Mouse (Mus musculus): Measurements from ENCODE around the gene Fga. TPM values are rescaled to one million over a fixed set of nuclear protein-coding genes. Genes with fewer than 3 reads are reported as not detected.

Fga gene
- total and polyA plus RNA-seq, 3 experiments, result not detected

DNA sequence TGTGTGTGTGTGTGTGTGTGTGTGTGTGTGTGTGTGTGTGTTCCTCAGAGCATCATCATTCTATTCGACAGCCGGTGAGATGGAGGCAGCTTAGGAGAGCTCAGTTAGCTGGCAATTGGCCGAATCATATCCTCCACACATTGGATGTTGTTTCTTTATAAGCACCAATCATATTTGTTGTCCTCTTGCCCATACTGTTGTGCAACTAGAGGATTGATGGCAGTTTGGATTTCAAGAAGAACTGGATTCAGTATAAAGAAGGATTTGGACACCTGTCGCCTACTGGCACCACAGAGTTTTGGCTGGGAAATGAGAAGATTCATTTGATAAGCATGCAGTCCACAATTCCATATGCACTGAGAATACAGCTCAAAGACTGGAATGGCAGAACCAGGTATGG lies 14.7 kb upstream of the Fga start:
- Histone ChIP-seq H3K27ac (ENCODE audit: control insufficient read depth, low read depth, low read length) (no peak overlapping the region), H3K4me3 (ENCODE audit: control insufficient read depth in 1 of 2, insufficient read depth in 1 of 2, low read depth in 2 of 2, low read length in 2 of 2) (no peak overlapping the region), H3K36me3 (ENCODE audit: control insufficient read depth in 1 of 2, insufficient read depth in 2 of 2, low read length in 2 of 2) (no peaks in the 10 kb centered on the region), H3K4me1 (ENCODE audit: control insufficient read depth in 1 of 2, insufficient read depth in 2 of 2, low read length in 2 of 2) (no peaks in the 10 kb centered on the region), H3K79me2 (ENCODE audit: control insufficient read depth, insufficient read depth, low read length, poor library complexity) (no peaks in the 10 kb centered on the region), H3K9me3 (replicated peaks; ENCODE audit: insufficient read depth, low read length) (no peaks in the 10 kb centered on the region), H3K27me3 (ENCODE audit: control insufficient read depth in 1 of 2, insufficient read depth in 2 of 2, low read length in 2 of 2) (peaks cover 0 to 2% of the 10 kb centered on the region in 2 experiments; a peak in 1 of 4 replicates), H3K9ac (ENCODE audit: control insufficient read depth, low read depth, low read length, poor library complexity, severe bottlenecking) (no peak overlapping the region)
- no peak for DNase-seq (ENCODE audit: low read depth, low spot score)
- TF ChIP-seq ELF1 (IDR thresholded peaks at IDR 0.05; ENCODE audit: low read depth, low read length), result no peak
- TF ChIP-seq NELFE (IDR thresholded peaks at IDR 0.05; ENCODE audit: low read depth, low read length), result no peak

DNA sequence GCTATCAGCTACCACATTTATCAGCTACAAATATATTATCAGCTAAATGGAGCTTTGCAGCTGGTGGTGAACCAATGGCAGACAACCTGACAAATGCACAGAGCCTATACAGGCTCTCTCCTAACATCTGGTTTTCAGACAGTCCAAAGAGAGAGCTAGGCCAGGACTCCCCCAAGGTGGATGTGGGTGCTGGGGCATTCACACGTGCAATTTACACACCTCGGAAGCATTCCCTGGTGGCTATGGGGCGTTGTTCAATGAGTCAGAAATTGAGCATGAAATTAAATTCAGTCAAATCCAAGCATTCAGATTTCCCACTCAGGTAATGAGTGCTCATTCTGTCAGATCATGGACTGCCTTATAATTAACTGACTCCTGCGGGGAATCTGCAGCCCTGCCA lies 14.3 kb upstream of the Fga start:
- DNase-seq (ENCODE audit: low read depth, low spot score), result no peak
- Histone ChIP-seq H3K27me3 (ENCODE audit: control insufficient read depth in 1 of 2, insufficient read depth in 2 of 2, low read length in 2 of 2) (peaks cover 0 to 2% of the 10 kb centered on the region in 2 experiments; a peak in 1 of 4 replicates), H3K4me3 (ENCODE audit: control insufficient read depth in 1 of 2, insufficient read depth in 1 of 2, low read depth in 2 of 2, low read length in 2 of 2) (no peak overlapping the region), H3K4me1 (ENCODE audit: control insufficient read depth in 1 of 2, insufficient read depth in 2 of 2, low read length in 2 of 2) (no peaks in the 10 kb centered on the region), H3K79me2 (ENCODE audit: control insufficient read depth, insufficient read depth, low read length, poor library complexity) (no peaks in the 10 kb centered on the region), H3K27ac (ENCODE audit: control insufficient read depth, low read depth, low read length) (no peak overlapping the region), H3K9me3 (replicated peaks; ENCODE audit: insufficient read depth, low read length) (no peaks in the 10 kb centered on the region), H3K36me3 (ENCODE audit: control insufficient read depth in 1 of 2, insufficient read depth in 2 of 2, low read length in 2 of 2) (no peaks in the 10 kb centered on the region), H3K9ac (ENCODE audit: control insufficient read depth, low read depth, low read length, poor library complexity, severe bottlenecking) (no peak overlapping the region)
- TF ChIP-seq ETS1 (IDR thresholded peaks at IDR 0.05; ENCODE audit: low read depth, low read length) (no peak), KAT2A (conservative IDR thresholded peaks at IDR 0.05; ENCODE audit: low read depth, low read length) (no peak), JUND (IDR thresholded peaks at IDR 0.05; ENCODE audit: low read depth, low read length) (no peak), CHD1 (IDR thresholded peaks at IDR 0.05; ENCODE audit: low read depth, low read length) (no peak), MYC (IDR thresholded peaks at IDR 0.05; ENCODE audit: low read depth, low read length) (no peak), ZKSCAN1 (IDR thresholded peaks at IDR 0.05; ENCODE audit: low read depth, low read length) (no peak), UBTF (IDR thresholded peaks at IDR 0.05; ENCODE audit: borderline replicate concordance, insufficient read depth, low read depth, low read length) (no peak), RCOR1 (IDR thresholded peaks at IDR 0.05; ENCODE audit: low read depth, low read length) (no peak), ELF1 (IDR thresholded peaks at IDR 0.05; ENCODE audit: low read depth, low read length) (no peak), SIN3A (IDR thresholded peaks at IDR 0.05; ENCODE audit: low read length) (no peak), ZMIZ1 (IDR thresholded peaks at IDR 0.05; ENCODE audit: low read depth, low read length) (no peak), GATA1 (IDR thresholded peaks at IDR 0.05; ENCODE audit: low read depth, low read length) (no peak), ZC3H11A (IDR thresholded peaks at IDR 0.05; ENCODE audit: low read depth, low read length) (no peak), EP300 (IDR thresholded peaks at IDR 0.05; ENCODE audit: low read depth in 1 of 2, low read length in 2 of 2) (no peak), MAX (IDR thresholded peaks at IDR 0.05; ENCODE audit: low read length) (no peak), USF1 (IDR thresholded peaks at IDR 0.05; ENCODE audit: low read depth, low read length) (no peak), NELFE (IDR thresholded peaks at IDR 0.05; ENCODE audit: low read depth, low read length) (no peak), POLR2AphosphoS5 (IDR thresholded peaks at IDR 0.05; ENCODE audit: borderline replicate concordance, low read depth, low read length) (no peak), MEF2A (IDR thresholded peaks at IDR 0.05; ENCODE audit: extremely low read depth, insufficient replicate concordance, low read depth, low read length, poor library complexity, severe bottlenecking) (no peak), NRF1 (IDR thresholded peaks at IDR 0.05; ENCODE audit: insufficient read depth, low read depth, low read length, poor library complexity, severe bottlenecking) (no peak)

Data from MEL (cell line).